Comparison of ENCODE assay signal across 9 mouse cellular contexts in the genomic region with DNA sequence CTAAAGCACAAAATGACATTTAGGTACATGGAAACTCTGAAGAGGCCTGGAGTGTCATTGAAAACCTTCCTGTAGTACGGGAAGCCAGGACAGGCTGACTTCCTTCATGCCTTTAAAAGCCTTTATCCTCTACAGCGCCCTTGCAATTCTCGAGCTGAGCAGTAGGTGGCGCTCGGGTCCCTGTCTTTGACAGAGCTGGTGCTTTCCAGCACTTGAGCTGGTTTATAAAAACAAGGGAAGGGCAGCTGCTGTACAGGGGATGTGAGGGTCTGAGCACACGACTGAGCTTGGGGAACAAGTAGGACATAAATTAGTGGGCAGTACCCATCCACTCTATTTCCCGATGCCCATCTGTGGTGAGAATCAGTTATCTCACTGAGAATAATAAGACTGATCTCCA.
A peak's percentile ranks its signal among the peaks of the same experiment; 100 is the strongest.
DNase-seq lines count a peak whose midpoint lies in the region; ATAC-seq and TF ChIP-seq lines count a peak whose summit lies in the region.
"Had no signal": no experiment of that assay in that cellular context is flagged by ENCODE, and none has a peak within 500 bp of the region (broad histone marks: within the 10 kb centered on the region; RNA-seq: fewer than 3 reads in every experiment).

No protein-coding gene starts in this region.

- no peaks in the 10 kb centered on the region for H3K36me3 ChIP-seq in C2C12 (ENCODE audit: control insufficient read depth, insufficient read depth)
- H3K36me3 ChIP-seq in embryonic facial prominence, embryonic 14.5 days (ENCODE audit: control insufficient read depth, insufficient read depth, low read length): no peaks in the 10 kb centered on the region
- peaks cover 5% of the 10 kb centered on the region; the same call in 1 of the 2 replicates for H3K36me3 ChIP-seq in heart, embryonic 10.5 days
- H3K36me3 ChIP-seq in kidney, postnatal 0 days (ENCODE audit: insufficient read depth, low read length): no peaks in the 10 kb centered on the region
- H3K36me3 ChIP-seq in liver, embryonic 11.5 days (ENCODE audit: control insufficient read depth, insufficient read depth, low read length): no peaks in the 10 kb centered on the region
- H3K36me3 ChIP-seq in neural tube, embryonic 12.5 days: no peaks in the 10 kb centered on the region
- H3K36me3 ChIP-seq: embryonic facial prominence, embryonic 15.5 days had no signal

- no peaks in the 10 kb centered on the region for H3K4me1 ChIP-seq in embryonic facial prominence, embryonic 14.5 days (ENCODE audit: control insufficient read depth, insufficient read depth, low read length)
- H3K4me1 ChIP-seq in heart, embryonic 10.5 days: peaks cover 58% of the 10 kb centered on the region
- no peaks in the 10 kb centered on the region; the same call in 1 of the 2 replicates for H3K4me1 ChIP-seq in kidney, postnatal 0 days (replicated peaks; ENCODE audit: insufficient read depth, low read length)
- H3K4me1 ChIP-seq in liver, embryonic 11.5 days (replicated peaks; ENCODE audit: control insufficient read depth, insufficient read depth, low read length): peaks cover 15% of the 10 kb centered on the region
- peaks cover 48% of the 10 kb centered on the region for H3K4me1 ChIP-seq in neural tube, embryonic 12.5 days

- no peaks in the 10 kb centered on the region for H3K79me2 ChIP-seq in C2C12 (ENCODE audit: control insufficient read depth, insufficient read depth)

- no peaks in the 10 kb centered on the region for H3K9me3 ChIP-seq in embryonic facial prominence, embryonic 14.5 days (ENCODE audit: control insufficient read depth, low read length)
- H3K9me3 ChIP-seq in heart, embryonic 10.5 days: no peaks in the 10 kb centered on the region
- no peaks in the 10 kb centered on the region for H3K9me3 ChIP-seq in kidney, postnatal 0 days (replicated peaks; ENCODE audit: low read length)
- H3K9me3 ChIP-seq in liver, embryonic 11.5 days (ENCODE audit: control insufficient read depth, low read length): no peaks in the 10 kb centered on the region
- H3K9me3 ChIP-seq in neural tube, embryonic 12.5 days: no peaks in the 10 kb centered on the region
- H3K9me3 ChIP-seq: embryonic facial prominence, embryonic 15.5 days had no signal

- H3K9ac ChIP-seq in embryonic facial prominence, embryonic 14.5 days (ENCODE audit: low read depth, low read length): no peak overlapping the region
- H3K9ac ChIP-seq in kidney, postnatal 0 days (ENCODE audit: low read depth, low read length): no peak overlapping the region
- no peak overlapping the region for H3K9ac ChIP-seq in liver, embryonic 11.5 days (ENCODE audit: low read depth, low read length)
- H3K9ac ChIP-seq in neural tube, embryonic 12.5 days: no peak overlapping the region
- H3K9ac ChIP-seq: embryonic facial prominence, embryonic 15.5 days had no signal

- H3K79me3 ChIP-seq in C2C12 (ENCODE audit: low read depth): no peaks in the 10 kb centered on the region

- H3ac ChIP-seq in C2C12 (ENCODE audit: control insufficient read depth, insufficient read length, low read depth): no peak overlapping the region

- peak; percentile 73 for TF ChIP-seq CTCF in C2C12 (IDR thresholded peaks at IDR 0.05; ENCODE audit: control insufficient read depth, insufficient read depth, insufficient read length)
- TF ChIP-seq CTCF in kidney, postnatal 0 days (IDR thresholded peaks at IDR 0.05; ENCODE audit: low read depth): peak; percentile 98

- no peak overlapping the region for H3K27ac ChIP-seq in embryonic facial prominence, embryonic 14.5 days (replicated peaks; ENCODE audit: low read depth, low read length)
- H3K27ac ChIP-seq in heart, embryonic 10.5 days: peak overlapping the region; percentile 74
- H3K27ac ChIP-seq in kidney, postnatal 0 days: no peak overlapping the region
- H3K27ac ChIP-seq in liver, embryonic 11.5 days (ENCODE audit: low read depth, low read length): no peak overlapping the region
- no peak overlapping the region for H3K27ac ChIP-seq in neural tube, embryonic 12.5 days
- H3K27ac ChIP-seq: embryonic facial prominence, embryonic 15.5 days had no signal

- no peak overlapping the region for H3K4me2 ChIP-seq in embryonic facial prominence, embryonic 14.5 days (ENCODE audit: low read depth, low read length)
- H3K4me2 ChIP-seq in kidney, postnatal 0 days (ENCODE audit: low read length): no peak overlapping the region
- H3K4me2 ChIP-seq in liver, embryonic 11.5 days: no peak overlapping the region
- H3K4me2 ChIP-seq in neural tube, embryonic 12.5 days (replicated peaks): peak overlapping the region; percentile 34
- H3K4me2 ChIP-seq: embryonic facial prominence, embryonic 15.5 days had no signal

- 5% methylated on average over 7 of the region's 7 CpGs for WGBS in embryonic facial prominence, embryonic 14.5 days
- 4% methylated on average over 7 of the region's 7 CpGs for WGBS in heart, embryonic 10.5 days
- 1% methylated on average over 7 of the region's 7 CpGs for WGBS in kidney, postnatal 0 days
- WGBS in liver, embryonic 11.5 days: 3% methylated on average over 7 of the region's 7 CpGs
- WGBS in neural tube, embryonic 12.5 days: 3% methylated on average over 7 of the region's 7 CpGs

- peak; percentile 95 to 96 for DNase-seq in adrenal gland, postnatal 36 days
- peak; percentile 95 for DNase-seq in embryonic facial prominence, embryonic 14.5 days (ENCODE audit: low spot score)
- DNase-seq in heart, embryonic 10.5 days (ENCODE audit: low spot score): peak; percentile 91
- peak; percentile 95 for DNase-seq in kidney, postnatal 0 days (ENCODE audit: low spot score)
- peak; percentile 88 for DNase-seq in liver, embryonic 11.5 days (ENCODE audit: low spot score)
- peak; percentile 77 for DNase-seq in telencephalon, adult 2 months (ENCODE audit: low read depth, low spot score)

- 0 out of 2 replicates have a peak, but pooled peaks have one; percentile 24 for ATAC-seq in embryonic facial prominence, embryonic 14.5 days (ENCODE audit: low read depth)
- no peak for ATAC-seq in kidney, postnatal 0 days (replicated peaks; ENCODE audit: low FRiP score, low read depth)
- no peak for ATAC-seq in liver, embryonic 11.5 days (replicated peaks; ENCODE audit: low FRiP score)
- peak; percentile 51 for ATAC-seq in neural tube, embryonic 12.5 days (ENCODE audit: low FRiP score, low read depth)

- H3K27me3 ChIP-seq in C2C12 (ENCODE audit: control insufficient read depth, insufficient read depth, insufficient read length): peaks cover 6% of the 10 kb centered on the region
- no peaks in the 10 kb centered on the region for H3K27me3 ChIP-seq in embryonic facial prominence, embryonic 14.5 days (replicated peaks; ENCODE audit: control insufficient read depth, insufficient read depth, low read length)
- no peaks in the 10 kb centered on the region for H3K27me3 ChIP-seq in heart, embryonic 10.5 days (ENCODE audit: insufficient read depth, poor library complexity, severe bottlenecking)
- H3K27me3 ChIP-seq in kidney, postnatal 0 days (ENCODE audit: insufficient read depth, low read length): no peaks in the 10 kb centered on the region
- H3K27me3 ChIP-seq in liver, embryonic 11.5 days (replicated peaks; ENCODE audit: control insufficient read depth, insufficient read depth, low read length): no peaks in the 10 kb centered on the region
- no peaks in the 10 kb centered on the region for H3K27me3 ChIP-seq in neural tube, embryonic 12.5 days (replicated peaks)
- H3K27me3 ChIP-seq: embryonic facial prominence, embryonic 15.5 days had no signal

- H3K4me3 ChIP-seq in C2C12 (ENCODE audit: insufficient read depth, poor library complexity, severe bottlenecking): no peak overlapping the region
- no peak overlapping the region for H3K4me3 ChIP-seq in embryonic facial prominence, embryonic 14.5 days (ENCODE audit: low read depth, low read length)
- peak overlapping the region; percentile 32; the same call in 1 of the 2 replicates for H3K4me3 ChIP-seq in heart, embryonic 10.5 days
- no peak overlapping the region for H3K4me3 ChIP-seq in kidney, postnatal 0 days (replicated peaks; ENCODE audit: low read depth, low read length)
- H3K4me3 ChIP-seq in liver, embryonic 11.5 days (ENCODE audit: low read depth, low read length): no peak overlapping the region
- no peak overlapping the region for H3K4me3 ChIP-seq in neural tube, embryonic 12.5 days
- H3K4me3 ChIP-seq: embryonic facial prominence, embryonic 15.5 days had no signal

TF ChIP-seq in C2C12, 6 proteins besides CTCF, POLR2A, EP300 and RAD21:
- no peak for TF ChIP-seq USF1 (IDR thresholded peaks at IDR 0.05; ENCODE audit: low read depth)
- no peak for TF ChIP-seq CEBPB (IDR thresholded peaks at IDR 0.05; ENCODE audit: low read depth)

Comparison
In these comparisons a context has a peak if more than half of its experiments do, and no peak if none do; other contexts are left out.
1. ATAC-seq: peak in embryonic facial prominence, embryonic 14.5 days (single experiment) and neural tube, embryonic 12.5 days (single experiment); none in kidney, postnatal 0 days (single experiment) and liver, embryonic 11.5 days (single experiment).
2. Peak in every context shown above with its lines, with median percentiles within 50 percentile points of each other: DNase-seq.